ENCODE assay signal across 7 mouse cellular contexts in genomic region chr6:56476581-56476980, GRCm38 (mm10).
DNase-seq lines count a peak whose midpoint lies in the region; ATAC-seq and TF ChIP-seq lines count a peak whose summit lies in the region.

No protein-coding gene starts in this region.

- H3K4me3 ChIP-seq in testis, adult 2 months (ENCODE audit: control insufficient read depth, low read depth, low read length) = no peak overlapping the region
- no peak overlapping the region for H3K4me3 ChIP-seq in hindbrain, embryonic 12.5 days

- WGBS in hindbrain, embryonic 12.5 days = 38% methylated on average over 6 of the region's 6 CpGs

- H3K27me3 ChIP-seq in testis, adult 2 months (ENCODE audit: control insufficient read depth, insufficient read depth, low read length) = no peaks in the 10 kb centered on the region
- no peaks in the 10 kb centered on the region for H3K27me3 ChIP-seq in hindbrain, embryonic 12.5 days

- no peak for DNase-seq in testis, postnatal 14 days (ENCODE audit: low spot score)
- peak; percentile 54 for DNase-seq in cerebellum, postnatal 36 days
- DNase-seq in mesoderm, embryonic 11.5 days (ENCODE audit: low read depth, low spot score) = peak; percentile 22
- DNase-seq in urinary bladder, postnatal 25 days (ENCODE audit: low spot score) = no peak
- no peak for DNase-seq in adrenal gland, adult 2 months

- H3K27ac ChIP-seq in testis, adult 2 months (ENCODE audit: control insufficient read depth, insufficient read depth, low read depth, low read length) = no peak overlapping the region
- H3K27ac ChIP-seq in hindbrain, embryonic 12.5 days = no peak overlapping the region

- no peak overlapping the region for H3K9ac ChIP-seq in hindbrain, embryonic 12.5 days

- H3K4me2 ChIP-seq in hindbrain, embryonic 12.5 days (replicated peaks) = no peak overlapping the region

- H3K36me3 ChIP-seq in testis, adult 2 months (ENCODE audit: control insufficient read depth, insufficient read depth, low read length) = no peaks in the 10 kb centered on the region
- H3K36me3 ChIP-seq in hindbrain, embryonic 12.5 days = no peaks in the 10 kb centered on the region

- no peaks in the 10 kb centered on the region for H3K4me1 ChIP-seq in testis, adult 2 months (ENCODE audit: control insufficient read depth, insufficient read depth, low read length)
- H3K4me1 ChIP-seq in hindbrain, embryonic 12.5 days = no peaks in the 10 kb centered on the region

- peak; percentile 50; the same call in 1 of the 2 replicates for ATAC-seq in hindbrain, embryonic 12.5 days (ENCODE audit: low FRiP score)

- H3K9me3 ChIP-seq in hindbrain, embryonic 12.5 days (replicated peaks) = no peaks in the 10 kb centered on the region

- TF ChIP-seq POLR2A in testis, adult 2 months (IDR thresholded peaks at IDR 0.05; ENCODE audit: control insufficient read depth, low read depth, low read length) = no peak

- peak; percentile 27; the same call in 1 of the 2 replicates for TF ChIP-seq CTCF in testis, adult 2 months (IDR thresholded peaks at IDR 0.05; ENCODE audit: control insufficient read depth, insufficient read depth, insufficient replicate concordance, low read depth, low read length)

Comparison
In these comparisons a context has a peak if more than half of its experiments do, and no peak if none do; other contexts are left out.
1. DNase-seq: peak in cerebellum, postnatal 36 days (2 of 2) and mesoderm, embryonic 11.5 days (single experiment); none in testis, postnatal 14 days (single experiment), urinary bladder, postnatal 25 days (single experiment) and adrenal gland, adult 2 months (single experiment).